Mouse (Mus musculus): Measurements from ENCODE around the gene Atg101. TPM values are rescaled to one million over a fixed set of nuclear protein-coding genes. Genes with fewer than 3 reads are reported as not detected.

Atg101 gene
- polyA plus RNA-seq, 1 experiment from 2014 or later, result 34.4 TPM

DNA sequence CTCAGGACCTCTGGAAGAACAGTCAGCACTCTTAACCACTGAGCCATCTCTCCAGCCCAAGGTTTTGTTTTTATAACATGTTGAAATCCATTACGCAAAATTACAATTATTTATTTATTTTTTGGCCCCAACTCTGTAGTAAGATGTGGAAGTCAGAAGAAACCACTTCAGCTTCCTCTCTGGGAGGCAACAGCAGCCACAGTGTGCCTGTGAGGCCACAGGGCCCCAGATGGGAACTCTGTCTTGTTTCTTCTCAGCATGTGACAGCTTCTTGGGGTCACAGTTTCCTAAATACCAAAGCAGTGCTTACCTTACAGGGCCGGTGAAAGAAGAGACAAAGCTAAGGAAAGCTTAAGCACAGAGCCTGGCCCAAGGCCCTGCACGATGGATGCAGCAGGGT lies 40.1 kb upstream of the Atg101 start:
- TF ChIP-seq CTCF (IDR thresholded peaks at IDR 0.05; ENCODE audit: low read depth), result no peak
- no peak for TF ChIP-seq EP300 (IDR thresholded peaks at IDR 0.05; ENCODE audit: low read depth)

DNA sequence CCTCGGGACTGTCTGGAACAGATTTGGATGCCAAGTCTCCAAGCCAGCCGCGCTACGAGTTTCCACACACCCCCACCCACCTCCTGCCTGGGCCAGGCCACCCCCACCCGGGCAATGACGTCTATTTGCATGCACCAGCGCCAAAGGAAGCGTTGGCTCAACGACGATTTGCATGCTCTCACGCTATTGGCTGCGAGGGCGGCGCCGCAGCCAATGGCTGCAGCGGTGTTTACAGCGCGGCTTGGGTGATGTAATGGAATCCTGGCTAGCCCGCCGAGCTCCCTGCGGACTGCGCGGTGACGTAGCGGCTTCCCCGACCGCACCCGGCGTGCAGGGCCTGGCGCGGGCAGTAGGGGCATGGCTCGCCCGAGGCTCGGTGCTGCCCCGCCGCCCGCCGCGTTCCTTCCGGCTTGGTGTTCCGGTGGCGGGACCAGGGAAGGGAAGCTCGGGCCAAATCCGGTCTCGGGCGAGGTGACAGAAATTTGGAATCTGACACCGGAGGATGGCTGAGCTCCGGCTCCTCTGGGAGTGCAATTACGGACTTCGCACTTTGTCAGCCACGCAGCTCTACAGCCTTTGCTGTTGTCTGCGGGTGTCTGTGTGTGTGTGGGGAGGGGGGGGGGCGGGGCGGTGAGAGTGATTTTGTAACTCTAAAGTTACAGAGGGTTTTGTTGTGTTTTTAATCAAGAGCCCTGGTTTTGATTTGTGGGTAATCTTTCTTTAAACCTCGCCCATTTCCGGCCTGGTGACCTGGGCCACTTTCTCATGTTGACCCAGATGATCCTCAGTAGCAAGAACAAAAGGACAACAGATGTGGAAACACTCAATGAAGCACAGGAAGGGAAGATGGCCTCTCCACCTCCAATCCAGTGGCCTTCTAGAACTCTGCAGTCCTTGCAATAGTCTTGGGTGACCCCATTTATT lies 37.6 kb upstream of the Atg101 start:
- peak; percentile 97 for ATAC-seq
- peak overlapping the region; percentile 97 for H3K27ac ChIP-seq (ENCODE audit: low read depth)
- no peaks in the 10 kb centered on the region for H3K27me3 ChIP-seq (ENCODE audit: insufficient read depth, low read length)
- H3K9me3 ChIP-seq (ENCODE audit: low read length), result no peaks in the 10 kb centered on the region
- H3K4me2 ChIP-seq (ENCODE audit: low read depth, low read length), result peak overlapping the region; percentile 66
- H3K36me3 ChIP-seq (replicated peaks; ENCODE audit: insufficient read depth, low read length), result no peaks in the 10 kb centered on the region
- peak; percentile 94 for DNase-seq
- WGBS (ENCODE audit: insufficient replicate concordance), result 2% methylated on average over 56 of the region's 56 CpGs
- H3K4me3 ChIP-seq (ENCODE audit: low read depth, low read length), result peak overlapping the region; percentile 17
- peak; percentile 47 for TF ChIP-seq CTCF (IDR thresholded peaks at IDR 0.05; ENCODE audit: low read depth)
- TF ChIP-seq EP300 (IDR thresholded peaks at IDR 0.05; ENCODE audit: low read depth), result 0 out of 2 replicates have a peak, but pooled peaks have one; percentile 36
- H3K9ac ChIP-seq (replicated peaks), result peak overlapping the region; percentile 57
- H3K4me1 ChIP-seq (ENCODE audit: insufficient read depth), result peaks cover 13% of the 10 kb centered on the region

More for the DNA sequence above, 40.1 kb upstream of the Atg101 start:
- 34% methylated on average over 3 of the region's 3 CpGs for WGBS (ENCODE audit: insufficient replicate concordance)
- no peaks in the 10 kb centered on the region for H3K36me3 ChIP-seq (replicated peaks; ENCODE audit: insufficient read depth, low read length)
- H3K9ac ChIP-seq (replicated peaks), result no peak overlapping the region
- ATAC-seq (no peak), DNase-seq (no peak)
- no peaks in the 10 kb centered on the region for H3K9me3 ChIP-seq (ENCODE audit: low read length)
- H3K4me3 ChIP-seq (ENCODE audit: low read depth, low read length), result no peak overlapping the region
- peak overlapping the region; percentile 59 for H3K27ac ChIP-seq (ENCODE audit: low read depth)
- H3K4me1 ChIP-seq (ENCODE audit: insufficient read depth), result peaks cover 17% of the 10 kb centered on the region
- no peak overlapping the region for H3K4me2 ChIP-seq (ENCODE audit: low read depth, low read length)
- H3K27me3 ChIP-seq (ENCODE audit: insufficient read depth, low read length), result peaks cover 2% of the 10 kb centered on the region; the same call in 1 of the 2 replicates

DNA sequence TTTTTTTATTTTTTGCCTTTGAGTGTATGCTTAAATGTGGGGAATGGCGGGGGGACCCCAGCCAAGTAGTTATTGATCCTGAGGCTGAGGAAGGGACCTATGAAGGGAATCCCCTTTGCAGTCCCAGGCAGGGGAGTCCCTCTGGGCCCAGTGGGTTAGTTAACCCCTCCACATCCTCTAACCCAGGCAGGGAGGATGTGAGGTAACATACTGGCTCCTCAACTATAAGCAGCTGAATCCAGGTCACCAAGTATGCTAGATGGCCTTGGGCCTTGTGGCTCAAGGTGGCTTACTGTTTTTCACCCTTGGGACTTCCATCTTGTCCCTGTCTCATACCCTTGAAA lies 36.9 kb upstream of the Atg101 start:
- ATAC-seq, result no peak
- Histone ChIP-seq H3K4me2 (ENCODE audit: low read depth, low read length) (peak overlapping the region; percentile 66), H3K4me1 (ENCODE audit: insufficient read depth) (peaks cover 13% of the 10 kb centered on the region), H3K27me3 (ENCODE audit: insufficient read depth, low read length) (no peaks in the 10 kb centered on the region), H3K27ac (ENCODE audit: low read depth) (peak overlapping the region; percentile 97), H3K9ac (replicated peaks) (peak overlapping the region; percentile 57; the same call in 1 of the 2 replicates), H3K4me3 (ENCODE audit: low read depth, low read length) (0 out of 2 replicates have a peak overlapping the region, but pooled peaks have one; percentile 15), H3K36me3 (replicated peaks; ENCODE audit: insufficient read depth, low read length) (no peaks in the 10 kb centered on the region), H3K9me3 (ENCODE audit: low read length) (no peaks in the 10 kb centered on the region)
- 65% methylated on average over 1 of the region's 1 CpGs for WGBS (ENCODE audit: insufficient replicate concordance)
- no peak for TF ChIP-seq EP300 (IDR thresholded peaks at IDR 0.05; ENCODE audit: low read depth)
- no peak for TF ChIP-seq CTCF (IDR thresholded peaks at IDR 0.05; ENCODE audit: low read depth)
- no peak for DNase-seq

DNA sequence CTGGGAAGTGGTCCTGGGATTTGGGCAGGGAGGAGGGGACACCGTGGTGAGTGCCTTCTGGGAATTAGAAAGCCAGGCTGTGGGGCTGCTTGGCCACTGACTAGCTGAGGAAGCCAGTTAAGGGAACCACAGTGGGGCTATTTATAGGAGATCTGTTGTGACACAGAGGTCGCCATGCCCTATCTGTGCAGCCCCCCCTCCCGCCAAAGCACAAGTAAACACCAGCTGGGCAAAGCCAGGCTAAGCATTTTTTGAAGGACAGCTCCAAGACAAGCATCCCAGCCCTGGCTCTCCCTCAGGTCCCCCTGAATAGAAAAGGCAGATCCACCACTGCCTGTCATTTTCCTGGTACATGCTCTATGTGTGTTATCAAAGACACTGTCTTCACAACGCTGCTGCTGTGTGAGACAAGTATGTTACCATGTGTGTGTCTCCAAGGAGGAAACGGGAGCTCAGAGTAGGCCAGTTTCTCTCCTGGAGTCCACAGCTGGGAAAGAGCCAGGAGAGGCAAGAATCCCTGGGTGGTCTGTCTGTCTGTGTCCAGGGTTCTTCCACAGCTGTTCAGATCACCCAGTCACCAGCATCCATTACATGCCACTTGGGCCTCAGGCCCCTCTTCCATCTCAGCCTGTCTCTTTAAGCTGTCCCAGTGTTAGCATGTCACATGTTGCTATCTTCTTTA lies 35.9 kb upstream of the Atg101 start:
- Histone ChIP-seq H3K9ac (replicated peaks) (no peak overlapping the region), H3K4me3 (ENCODE audit: low read depth, low read length) (no peak overlapping the region), H3K36me3 (replicated peaks; ENCODE audit: insufficient read depth, low read length) (no peaks in the 10 kb centered on the region), H3K9me3 (ENCODE audit: low read length) (no peaks in the 10 kb centered on the region), H3K4me2 (ENCODE audit: low read depth, low read length) (no peak overlapping the region), H3K4me1 (ENCODE audit: insufficient read depth) (peaks cover 13% of the 10 kb centered on the region), H3K27me3 (ENCODE audit: insufficient read depth, low read length) (no peaks in the 10 kb centered on the region), H3K27ac (ENCODE audit: low read depth) (peak overlapping the region; percentile 97)
- no peak for TF ChIP-seq EP300 (IDR thresholded peaks at IDR 0.05; ENCODE audit: low read depth)
- no peak for TF ChIP-seq CTCF (IDR thresholded peaks at IDR 0.05; ENCODE audit: low read depth)
- ATAC-seq (no peak), DNase-seq (no peak)
- 36% methylated on average over 5 of the region's 5 CpGs for WGBS (ENCODE audit: insufficient replicate concordance)

DNA sequence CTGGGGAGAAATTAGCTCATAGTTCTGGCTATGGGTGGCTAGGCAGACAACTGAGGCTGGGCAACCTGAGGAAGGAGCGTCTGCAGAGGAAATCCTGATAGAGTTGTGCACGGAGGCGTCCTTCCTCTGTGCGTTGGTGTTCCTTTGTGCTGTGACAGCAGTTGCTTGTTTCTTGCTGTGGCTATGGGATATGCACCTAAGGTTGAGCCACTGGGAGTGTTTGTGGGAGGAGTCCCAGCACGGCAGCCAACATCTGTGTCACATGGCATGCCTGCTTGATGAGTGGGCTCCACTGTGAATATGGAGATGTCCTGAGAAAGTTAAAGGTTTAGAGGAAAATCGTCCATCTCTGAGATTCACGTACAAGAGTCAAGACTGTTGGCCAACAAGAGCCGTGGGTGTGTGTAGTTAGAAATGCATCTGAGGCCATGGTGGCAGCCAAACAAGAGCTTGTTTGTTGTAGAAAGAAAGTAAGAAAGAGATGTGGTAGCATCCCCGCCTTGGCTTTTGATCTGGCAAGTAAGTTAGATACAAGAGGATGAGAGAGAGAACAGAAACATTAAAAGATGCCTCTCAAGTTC lies 33.8 kb upstream of the Atg101 start:
- H3K4me3 ChIP-seq (ENCODE audit: low read depth, low read length), result no peak overlapping the region
- DNase-seq (no peak), ATAC-seq (no peak)
- 55% methylated on average over 9 of the region's 9 CpGs for WGBS (ENCODE audit: insufficient replicate concordance)
- no peak for TF ChIP-seq CTCF (IDR thresholded peaks at IDR 0.05; ENCODE audit: low read depth)
- no peak for TF ChIP-seq EP300 (IDR thresholded peaks at IDR 0.05; ENCODE audit: low read depth)
- no peak overlapping the region for H3K27ac ChIP-seq (ENCODE audit: low read depth)
- H3K4me1 ChIP-seq (ENCODE audit: insufficient read depth), result peaks cover 19% of the 10 kb centered on the region
- H3K4me2 ChIP-seq (ENCODE audit: low read depth, low read length), result no peak overlapping the region
- no peaks in the 10 kb centered on the region for H3K36me3 ChIP-seq (replicated peaks; ENCODE audit: insufficient read depth, low read length)
- H3K9ac ChIP-seq (replicated peaks), result no peak overlapping the region
- peaks cover 3% of the 10 kb centered on the region; the same call in 1 of the 2 replicates for H3K27me3 ChIP-seq (ENCODE audit: insufficient read depth, low read length)
- H3K9me3 ChIP-seq (ENCODE audit: low read length), result no peaks in the 10 kb centered on the region

DNA sequence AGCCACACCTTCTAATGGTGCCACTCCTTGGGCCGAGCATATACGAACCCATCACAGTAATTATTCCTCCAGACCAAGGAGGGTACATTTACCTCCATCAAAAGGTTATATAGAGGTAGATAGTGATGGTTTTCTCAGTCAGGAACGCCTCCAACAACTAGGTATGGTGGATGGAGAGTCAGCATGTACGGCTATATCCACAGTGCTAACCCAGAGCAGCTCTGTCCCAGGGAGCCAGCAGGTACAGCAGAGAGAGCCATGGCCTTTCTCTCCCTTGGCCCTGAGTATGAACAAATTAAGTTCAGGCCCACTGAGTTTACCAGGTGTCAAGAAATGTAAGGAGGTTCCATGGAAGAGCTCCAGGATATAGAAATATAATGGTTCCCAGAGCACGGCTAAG lies 32.1 kb upstream of the Atg101 start:
- no peak for TF ChIP-seq EP300 (IDR thresholded peaks at IDR 0.05; ENCODE audit: low read depth)
- TF ChIP-seq CTCF (IDR thresholded peaks at IDR 0.05; ENCODE audit: low read depth), result no peak
- Histone ChIP-seq H3K9me3 (ENCODE audit: low read length) (no peaks in the 10 kb centered on the region), H3K9ac (replicated peaks) (no peak overlapping the region), H3K4me2 (ENCODE audit: low read depth, low read length) (no peak overlapping the region), H3K4me1 (ENCODE audit: insufficient read depth) (peaks cover 21% of the 10 kb centered on the region), H3K36me3 (replicated peaks; ENCODE audit: insufficient read depth, low read length) (no peaks in the 10 kb centered on the region), H3K27ac (ENCODE audit: low read depth) (no peak overlapping the region), H3K27me3 (ENCODE audit: insufficient read depth, low read length) (peaks cover 3% of the 10 kb centered on the region; the same call in 1 of the 2 replicates), H3K4me3 (ENCODE audit: low read depth, low read length) (no peak overlapping the region)
- whole genome bisulfite sequencing (ENCODE audit: insufficient replicate concordance), result 86% methylated on average over 5 of the region's 5 CpGs
- DNase-seq (no peak), ATAC-seq (no peak)
